Mouse (Mus musculus) naive thymus-derived CD4-positive, alpha-beta T cell, adult 2 months (primary cell): ENCODE results near the gene Hsd17b14.
"Not testable (repeated sequence)": the region's sequence is repeated elsewhere in the genome, so short reads cannot be mapped to it uniquely, and the experiment has no call there.

Experiments
- DNase-seq: peaks from one replicate; pipeline ENCODE4 v3.0.0-alpha.2; 2011; ENCODE audit warnings: low read depth

Gene Hsd17b14

DNA sequence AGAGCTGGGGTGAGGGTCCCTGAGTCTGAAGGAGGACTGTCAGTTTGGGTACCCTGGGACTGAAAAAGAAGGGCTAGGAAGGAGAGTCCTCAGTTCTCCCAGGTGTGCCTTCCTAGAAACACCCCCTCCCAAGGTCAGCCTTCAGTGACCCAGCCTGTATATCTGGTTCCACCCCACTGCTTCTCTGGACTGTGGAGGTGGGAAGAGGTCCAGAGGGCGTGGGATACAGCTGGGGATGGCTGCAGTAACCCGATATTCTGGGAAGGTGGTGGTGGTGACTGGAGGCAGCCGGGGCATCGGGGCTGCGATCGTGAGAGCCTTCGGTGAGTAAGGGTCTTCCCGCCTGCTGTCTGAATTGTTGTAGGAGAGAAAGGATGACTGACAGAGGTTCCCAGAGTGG lies at the start of gene Hsd17b14:
Gene Hsd17b14 (plus strand): TSS at position 150 of the 400 bp plus-strand sequence.
- no peak for DNase-seq

DNA sequence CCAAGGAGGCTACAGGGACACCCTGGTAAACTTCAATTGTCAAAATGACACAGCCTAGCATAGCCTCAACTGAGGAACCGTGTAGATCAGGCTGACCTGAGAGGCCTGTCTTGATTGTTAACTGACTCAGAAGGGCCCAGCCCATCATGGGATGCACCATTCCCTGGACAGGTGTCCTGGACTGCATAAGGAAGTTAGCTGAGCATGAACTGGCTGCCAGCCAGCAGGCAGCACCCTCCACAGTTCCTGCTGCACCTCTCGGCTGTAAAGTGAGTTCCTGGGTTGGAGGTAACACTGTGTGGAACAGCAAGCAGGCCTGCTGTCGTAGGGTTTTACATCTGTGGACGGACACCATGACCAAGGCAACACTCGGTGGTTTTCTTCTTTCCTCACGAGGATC lies 47.1 kb upstream of the Hsd17b14 start:
- no peak for DNase-seq

DNA sequence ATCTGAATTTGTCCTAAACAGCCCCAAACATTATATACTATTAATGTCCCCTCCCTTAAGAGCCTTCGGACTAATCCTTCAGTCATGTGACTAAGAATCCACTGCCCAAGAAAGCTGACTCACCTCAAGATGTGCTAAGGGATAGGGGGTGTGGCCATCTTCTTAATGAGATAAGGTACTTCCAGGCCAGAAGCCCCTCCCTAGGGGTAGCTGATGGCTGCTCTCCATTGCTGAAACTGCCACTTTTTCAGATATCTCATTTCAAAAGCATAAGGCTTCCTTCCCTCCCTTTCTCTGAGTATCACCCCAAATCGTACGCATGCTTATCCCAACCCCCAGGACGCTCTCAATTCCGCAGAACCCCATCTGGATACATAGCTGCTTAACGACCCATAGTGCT lies 46.1 kb upstream of the Hsd17b14 start:
- DNase-seq, result no peak

DNA sequence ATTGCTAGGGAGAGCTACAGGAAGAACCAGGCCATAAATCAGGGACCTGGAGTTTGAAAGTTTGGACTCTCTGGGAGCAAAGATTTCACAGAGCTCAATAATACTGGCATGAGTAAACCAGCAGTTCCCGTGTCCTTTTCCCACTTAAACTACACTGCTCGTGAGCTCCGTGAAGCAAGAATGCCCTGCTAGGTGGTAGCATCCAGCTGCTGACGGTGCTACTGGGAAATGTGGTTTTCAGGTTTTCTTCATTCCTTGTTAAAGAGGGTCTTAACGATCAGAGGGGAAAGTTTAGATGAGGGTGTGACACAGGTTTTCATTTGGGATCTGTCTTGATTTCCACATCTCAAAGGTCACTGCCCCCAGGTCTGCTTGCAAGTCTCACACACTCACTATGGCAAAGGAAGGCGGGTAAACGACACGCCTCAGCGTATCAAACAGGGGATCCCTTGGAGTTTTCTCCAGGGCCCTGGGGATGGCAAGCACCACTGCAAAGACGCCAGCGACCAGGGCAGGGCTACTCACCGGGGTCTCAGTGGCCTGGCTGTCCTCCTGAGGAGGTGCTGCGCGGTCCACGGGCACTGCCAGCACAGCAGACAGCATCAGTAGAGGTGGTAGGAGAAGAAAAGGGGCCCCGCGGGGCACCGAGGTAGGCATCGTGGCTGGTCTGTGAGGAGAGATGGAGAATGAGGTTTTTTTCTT lies 45.4 kb upstream of the Hsd17b14 start:
- no peak for DNase-seq

DNA sequence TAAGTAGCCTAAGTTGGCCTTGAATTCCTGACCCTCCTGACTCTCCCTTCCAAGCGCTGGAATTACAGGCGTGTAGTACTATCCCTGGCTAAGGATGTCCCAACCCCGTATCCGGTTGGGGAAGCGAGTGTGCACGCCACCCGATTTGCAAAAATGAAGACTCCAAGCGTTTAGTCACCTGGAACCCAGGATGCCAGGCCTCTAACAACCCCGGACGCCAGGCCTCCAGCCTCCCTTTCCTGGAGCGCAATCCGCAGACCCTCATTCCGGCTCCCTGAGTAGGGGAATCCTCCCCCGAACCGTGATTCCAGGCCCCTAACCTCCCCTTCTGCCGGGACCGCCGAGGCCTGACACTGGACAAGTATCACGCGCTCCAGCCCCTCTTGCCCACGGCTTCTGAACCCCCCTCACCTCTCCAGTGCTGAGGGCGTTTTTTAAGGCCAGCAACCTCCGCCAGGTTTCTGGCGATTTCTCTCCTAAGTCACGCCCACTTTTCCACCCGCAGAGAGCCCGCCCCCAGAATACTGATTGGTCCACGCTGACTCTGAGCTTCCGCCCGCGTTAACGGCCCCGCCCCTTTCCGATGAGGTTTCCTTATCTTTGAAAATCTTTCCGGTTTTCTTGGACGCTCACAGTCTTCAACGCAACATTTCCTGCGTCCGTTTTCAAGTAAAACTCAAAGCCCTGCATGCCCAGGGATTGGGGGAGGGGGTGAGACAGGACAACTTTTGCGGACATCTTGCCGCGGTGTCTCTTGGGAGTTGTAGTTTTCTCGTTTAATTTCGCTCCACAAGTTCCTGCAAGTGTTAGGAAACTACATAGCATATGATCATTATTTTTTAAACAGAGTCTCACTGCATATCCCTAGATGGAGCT lies 44.5 kb upstream of the Hsd17b14 start, which contains the start of gene Nucb1:
Gene Nucb1 (minus strand): TSS at position 495 of the 876 bp plus-strand sequence.
- peak; percentile 96 for DNase-seq

DNA sequence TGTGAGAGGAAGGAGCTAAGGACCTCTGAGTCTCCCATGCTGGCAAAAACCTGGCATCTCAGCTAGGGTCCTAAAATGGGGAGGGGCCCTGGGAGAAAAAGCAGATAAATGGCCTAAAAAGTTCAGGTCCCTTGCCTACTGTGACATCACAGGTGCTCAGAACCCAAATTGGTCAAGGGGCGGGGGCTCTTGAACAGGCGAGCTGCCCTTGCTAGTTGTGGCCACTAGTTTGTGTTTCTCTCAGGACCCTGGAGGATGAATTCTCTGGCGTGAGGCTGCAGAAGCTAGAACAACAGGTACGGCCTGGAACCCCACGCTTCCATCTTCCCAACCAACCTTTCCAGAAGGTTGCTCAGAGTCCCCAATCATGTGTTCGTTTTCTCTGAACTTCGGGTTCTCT lies 40.3 kb upstream of the Hsd17b14 start:
- DNase-seq, result no peak

DNA sequence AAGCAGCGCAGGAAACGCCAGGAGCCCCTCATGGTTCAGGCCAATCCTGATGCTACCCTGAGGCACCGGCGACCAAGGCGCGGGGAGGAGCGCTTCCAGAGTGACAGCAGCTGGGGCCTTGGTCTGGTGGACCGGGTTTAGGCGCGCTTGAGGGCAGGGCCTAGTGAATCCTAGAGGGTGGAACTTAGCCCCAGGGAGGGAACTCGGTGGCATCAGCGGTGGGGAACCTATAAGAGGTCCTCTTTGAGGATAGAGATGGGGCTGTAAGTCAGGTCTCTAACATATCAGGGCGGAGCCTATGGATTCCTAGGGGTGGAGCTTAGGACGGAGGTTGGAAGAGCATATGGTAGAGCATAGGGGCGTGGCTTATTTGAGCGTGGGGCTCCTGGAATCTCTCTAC lies 39.3 kb upstream of the Hsd17b14 start:
- DNase-seq, result no peak

DNA sequence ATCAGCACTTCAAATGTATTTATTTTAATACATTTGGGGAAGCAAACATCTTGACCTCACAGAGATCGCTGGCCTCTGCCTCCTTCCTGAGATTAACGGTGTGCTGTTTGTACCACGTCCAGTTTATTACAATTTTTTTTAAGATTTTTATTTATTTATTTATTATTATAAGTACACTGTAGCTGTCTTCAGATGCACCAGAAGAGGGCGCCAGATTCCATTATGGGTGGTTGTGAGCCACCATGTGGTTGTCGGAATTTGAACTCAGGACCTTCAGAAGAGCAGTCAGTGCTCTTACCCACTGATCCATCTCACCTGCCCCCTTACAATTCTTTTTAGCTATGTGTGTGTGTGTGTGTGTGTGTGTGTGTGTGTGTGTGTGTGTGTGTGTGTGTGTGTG lies 37.8 kb upstream of the Hsd17b14 start:
- not testable (repeated sequence) for DNase-seq

DNA sequence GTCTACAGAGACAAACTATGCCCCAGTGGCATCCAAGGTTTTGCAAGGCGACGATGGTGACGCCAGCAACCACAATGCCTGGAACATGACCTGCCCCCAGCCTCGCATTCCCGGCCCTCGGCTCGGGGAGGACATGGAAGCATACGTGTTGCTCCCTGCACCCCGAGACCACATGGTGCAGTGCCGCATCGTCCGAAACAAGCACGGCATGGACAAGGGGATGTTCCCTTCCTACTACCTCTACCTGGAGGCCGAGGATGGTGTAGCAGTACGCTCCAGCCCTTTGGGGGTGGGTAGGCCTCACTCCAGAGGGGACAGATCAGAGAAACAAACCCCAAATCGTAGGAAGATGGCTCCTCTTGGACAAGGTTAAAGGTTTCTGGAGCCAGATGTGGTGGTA lies 36.1 kb upstream of the Hsd17b14 start:
- DNase-seq, result no peak

DNA sequence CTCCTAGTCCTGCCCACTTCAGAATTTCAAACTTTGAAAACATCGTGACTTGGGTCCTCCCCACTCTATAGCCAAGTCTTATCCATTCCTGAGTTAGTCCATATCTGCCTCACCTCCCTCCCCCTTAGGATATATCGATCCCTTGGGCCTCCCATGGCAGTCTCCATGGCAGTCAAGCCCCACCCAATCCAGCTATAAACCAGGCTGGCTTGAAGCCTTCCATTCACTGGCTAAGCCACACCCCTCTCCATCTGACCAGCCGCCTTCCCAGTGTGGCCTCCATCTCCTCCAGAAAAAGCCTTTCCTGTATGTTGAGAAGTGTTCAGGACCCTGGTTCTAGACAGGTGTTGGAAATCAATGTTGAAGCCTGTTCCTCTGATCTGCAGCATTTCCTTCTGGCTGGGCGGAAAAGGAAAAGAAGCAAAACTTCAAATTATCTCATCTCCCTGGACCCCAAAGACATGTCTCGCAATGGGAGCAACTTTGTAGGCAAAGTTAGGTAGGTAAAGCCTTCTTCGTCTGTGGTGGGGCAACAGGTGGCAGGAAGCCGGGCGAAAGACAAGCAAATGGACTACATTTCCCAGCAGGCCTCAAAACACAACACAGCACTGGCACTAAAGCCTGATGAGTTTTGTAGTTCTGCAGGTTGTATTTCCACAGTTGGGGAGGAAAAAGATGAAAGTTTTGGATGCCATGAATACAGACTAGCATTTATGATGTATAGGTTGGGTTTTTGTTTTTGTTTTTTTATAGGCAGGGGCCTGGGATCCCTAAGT lies 35.2 kb upstream of the Hsd17b14 start:
- DNase-seq, result peak; percentile 44

DNA sequence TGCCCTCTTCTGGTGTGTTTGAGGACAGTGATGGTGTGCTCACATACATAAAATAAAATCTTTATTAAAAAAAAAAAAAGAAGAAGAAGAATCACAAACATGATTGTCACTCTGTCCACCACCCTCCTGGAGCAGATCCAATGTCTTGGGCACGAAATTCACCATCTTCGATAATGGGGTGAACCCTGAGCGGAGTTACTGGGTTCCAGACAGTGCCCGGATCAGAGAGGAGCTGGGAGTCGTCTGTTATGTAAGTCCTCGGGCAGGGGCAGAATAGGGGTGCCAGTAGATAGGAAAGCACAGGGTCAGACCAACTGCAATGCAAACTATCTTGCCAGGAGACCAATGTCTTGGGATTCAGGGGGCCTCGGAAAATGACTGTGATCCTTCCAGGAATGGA lies 34.1 kb upstream of the Hsd17b14 start:
- no peak for DNase-seq

DNA sequence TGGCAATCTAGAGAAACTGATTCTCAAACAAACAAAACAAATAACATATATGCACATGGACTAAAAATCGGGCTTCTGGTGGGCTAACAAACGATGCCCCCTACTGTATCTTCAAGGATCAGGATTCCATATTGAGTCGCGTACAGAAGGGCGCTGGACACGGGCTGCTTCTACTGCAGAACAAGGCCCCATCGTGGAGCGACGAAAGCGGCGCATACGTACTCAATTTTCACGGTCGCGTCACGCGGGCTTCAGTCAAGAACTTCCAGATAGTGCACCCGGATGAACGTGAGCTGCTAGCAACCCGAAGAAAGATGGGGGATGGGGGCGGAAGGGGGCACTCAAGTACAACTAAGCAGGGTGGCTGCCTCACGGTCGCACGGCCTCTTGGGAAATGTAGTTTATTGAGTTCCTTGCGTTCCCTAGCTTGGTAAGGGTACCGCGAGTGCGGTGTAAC lies 32.9 kb upstream of the Hsd17b14 start:
- DNase-seq, result peak; percentile 96

DNA sequence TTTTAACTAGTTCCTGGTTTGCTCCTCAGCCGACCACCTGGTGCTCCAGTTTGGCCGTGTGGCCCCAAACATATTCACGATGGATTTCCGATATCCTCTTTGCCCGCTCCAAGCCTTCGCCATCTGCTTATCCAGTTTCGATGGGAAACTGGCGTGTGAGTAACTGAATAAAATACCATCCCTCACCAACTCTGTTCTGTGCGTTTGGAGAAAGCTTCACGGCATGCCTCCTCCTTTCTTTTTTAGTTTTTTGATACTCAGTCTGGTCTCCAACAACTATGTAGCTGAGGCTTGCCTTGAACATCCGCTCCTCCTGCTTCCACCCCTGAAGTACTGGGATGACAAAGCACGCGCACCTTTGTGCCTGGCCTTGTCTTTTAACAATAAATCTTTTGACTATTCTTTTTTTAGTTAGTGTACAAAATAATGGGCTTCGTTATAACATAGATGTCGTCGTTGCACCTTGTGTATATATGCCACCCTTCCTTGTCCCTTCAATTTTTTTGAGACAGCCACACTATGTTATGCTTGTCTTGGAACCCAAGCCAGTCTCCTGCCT lies 32.4 kb upstream of the Hsd17b14 start:
- peak; percentile 55 for DNase-seq

DNA sequence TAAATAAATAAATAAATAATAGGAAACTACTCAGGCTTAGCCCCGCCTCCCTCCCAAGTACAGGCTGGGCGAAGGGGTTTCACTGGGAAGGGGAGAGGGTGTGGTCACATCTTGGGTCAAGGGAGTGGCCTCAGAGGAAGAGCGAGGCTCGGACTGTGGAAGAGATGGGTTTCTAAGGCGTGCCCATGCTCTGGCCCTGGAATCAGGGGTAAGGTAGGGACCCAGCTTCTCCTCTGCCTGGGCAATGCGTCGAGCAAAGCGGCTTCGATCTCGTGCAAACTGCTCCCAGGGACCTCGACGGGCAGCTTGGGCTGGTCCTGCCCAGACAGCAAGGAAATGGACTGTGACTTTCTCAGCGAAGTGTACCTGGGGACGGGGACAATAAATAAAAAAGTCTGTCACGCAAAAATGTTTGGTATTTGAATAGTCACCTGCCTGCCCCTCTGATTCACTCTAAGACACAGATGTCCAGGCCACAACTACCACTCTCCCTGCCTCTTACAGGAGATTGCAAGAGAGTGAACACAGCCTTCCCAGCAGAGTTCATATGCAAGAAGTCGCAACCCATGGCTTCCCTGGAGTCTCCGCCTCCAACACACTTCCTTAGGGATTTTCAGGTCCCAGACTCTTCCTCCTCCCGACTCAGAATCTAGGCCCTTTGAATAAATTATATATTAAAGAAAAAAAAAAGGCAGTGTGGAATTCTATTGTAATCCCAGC lies 31.6 kb upstream of the Hsd17b14 start:
- peak; percentile 46 for DNase-seq

DNA sequence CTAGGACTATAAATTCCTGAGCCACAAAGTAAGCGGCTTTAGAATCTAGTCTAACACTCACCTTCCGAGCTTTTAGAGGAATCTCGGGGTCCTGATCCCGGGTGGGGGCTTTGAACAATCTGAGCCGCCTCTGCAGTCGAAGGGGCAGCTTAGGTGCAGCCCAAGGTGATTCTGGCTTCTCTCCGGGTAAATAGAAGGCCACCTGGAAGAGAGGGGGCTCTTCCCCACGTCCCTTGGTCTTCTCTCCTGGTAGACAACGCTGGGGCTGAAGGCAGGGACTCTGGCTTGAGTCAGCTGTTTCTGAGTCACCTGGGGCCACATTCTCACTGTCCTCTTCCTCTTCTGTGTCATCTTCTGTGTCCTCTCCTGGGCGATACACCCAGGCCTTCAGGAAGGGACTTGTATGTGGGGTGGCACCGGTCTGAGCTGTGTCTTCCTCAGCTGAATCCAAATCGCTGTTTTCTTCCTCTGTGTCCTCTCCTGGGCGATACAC lies 31.0 kb upstream of the Hsd17b14 start:
- peak; percentile 38 for DNase-seq

DNA sequence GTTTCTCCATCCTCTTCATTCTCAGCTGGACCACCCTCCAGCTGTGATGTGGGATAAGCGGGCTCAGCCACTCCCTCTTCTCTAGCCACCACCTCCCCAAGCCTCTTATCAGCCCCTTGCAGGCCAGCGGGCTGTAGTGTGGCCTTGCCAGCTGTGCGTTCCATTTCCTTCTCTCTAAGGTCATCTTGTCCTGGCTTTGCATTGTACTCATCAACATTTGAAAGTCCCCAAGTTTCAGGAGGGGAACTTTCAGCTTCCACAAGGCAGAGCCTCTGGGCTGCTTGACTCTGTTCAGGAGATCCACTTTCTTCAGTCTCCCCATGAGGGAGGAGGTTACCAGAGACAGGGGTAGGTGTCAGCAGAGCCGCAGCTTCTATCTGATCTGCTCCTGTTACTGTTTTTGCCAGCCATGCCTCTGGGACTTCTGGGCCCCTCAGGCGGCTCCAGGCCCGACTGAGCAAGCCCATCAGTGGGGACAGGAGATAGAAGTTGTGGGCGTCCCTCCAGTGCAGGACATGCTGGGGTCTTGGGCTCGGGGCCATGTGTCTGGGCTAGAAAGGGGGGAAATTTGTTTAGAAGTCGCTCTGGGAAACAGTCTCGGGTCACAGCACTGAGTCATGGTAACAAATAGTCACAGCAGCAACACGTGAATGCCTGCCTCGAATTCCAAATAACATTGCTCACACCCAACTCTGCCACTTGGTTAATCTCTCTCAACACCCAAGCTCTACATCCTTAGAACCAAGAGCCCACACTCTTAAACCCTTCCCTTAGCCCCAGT lies 29.7 kb upstream of the Hsd17b14 start:
- peak; percentile 57 for DNase-seq

DNA sequence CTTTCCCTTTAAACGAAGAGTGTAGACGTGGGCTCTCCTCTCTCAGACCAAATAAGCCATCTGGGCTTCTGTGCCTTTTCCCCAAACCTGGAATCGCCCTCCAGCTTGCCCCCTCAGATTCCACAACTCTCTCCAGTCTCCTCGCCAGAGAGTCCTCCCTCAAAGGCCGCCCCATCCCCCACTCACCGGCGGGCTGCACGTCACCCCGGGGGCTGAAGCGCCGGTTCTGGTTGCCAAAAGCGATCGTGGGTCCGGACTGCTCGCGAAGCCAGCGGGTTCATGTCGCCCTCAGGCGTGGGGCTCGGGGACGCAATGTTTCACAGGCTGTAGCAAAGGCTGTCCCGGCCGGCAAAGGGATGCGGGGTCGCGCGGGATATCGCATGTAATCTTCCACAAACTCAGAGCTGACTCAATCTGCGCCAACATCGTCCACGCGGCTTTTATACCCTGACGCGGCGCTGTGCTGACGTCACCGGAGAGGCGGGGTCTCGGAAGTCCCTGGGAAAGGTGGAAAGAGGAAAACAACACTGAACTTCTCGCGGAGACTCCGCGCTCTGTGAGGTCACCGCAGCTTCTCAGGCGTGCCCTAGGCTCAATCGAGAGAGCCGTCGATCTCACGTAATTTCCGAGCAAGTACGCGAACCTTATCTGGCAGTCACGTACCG lies 28.8 kb upstream of the Hsd17b14 start, which contains the start of the genes Ppp1r15a and Plekha4:
Gene Ppp1r15a (minus strand): TSS at position 460 of the 665 bp plus-strand sequence.
Gene Plekha4 (plus strand): TSS at position 522 of the 665 bp plus-strand sequence.
- peak; percentile 99 for DNase-seq

DNA sequence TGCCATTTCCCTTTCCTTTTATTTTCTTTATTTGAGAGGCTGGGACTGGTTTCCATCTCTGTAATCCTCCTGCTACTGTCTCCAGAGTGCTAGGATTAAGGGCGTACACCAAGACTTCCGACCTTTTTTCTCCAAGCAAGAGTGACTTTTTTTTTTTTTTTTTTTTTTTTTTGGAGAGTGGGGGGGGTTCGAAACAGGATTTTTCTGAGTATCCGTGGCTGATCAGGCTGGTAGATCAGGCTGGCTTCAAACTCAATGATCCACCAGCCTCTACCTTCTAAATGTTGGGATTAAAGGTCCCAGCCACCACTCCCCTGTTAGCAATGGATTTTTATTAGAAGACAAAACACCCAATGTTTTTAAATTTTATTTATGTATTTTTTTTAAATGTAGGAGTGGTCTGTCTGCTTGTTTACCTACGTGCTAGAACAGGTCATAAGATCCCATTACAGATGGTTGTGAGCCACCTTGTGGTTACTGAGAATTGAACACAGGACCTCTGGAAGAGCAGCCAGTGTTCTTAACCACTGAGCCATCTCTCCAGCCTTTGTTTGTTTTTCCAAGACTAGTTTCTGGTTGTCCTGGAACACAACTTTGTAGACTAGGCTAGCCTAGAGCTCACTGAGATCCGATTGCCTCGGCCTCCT lies 28.1 kb upstream of the Hsd17b14 start:
- peak; percentile 76 for DNase-seq

DNA sequence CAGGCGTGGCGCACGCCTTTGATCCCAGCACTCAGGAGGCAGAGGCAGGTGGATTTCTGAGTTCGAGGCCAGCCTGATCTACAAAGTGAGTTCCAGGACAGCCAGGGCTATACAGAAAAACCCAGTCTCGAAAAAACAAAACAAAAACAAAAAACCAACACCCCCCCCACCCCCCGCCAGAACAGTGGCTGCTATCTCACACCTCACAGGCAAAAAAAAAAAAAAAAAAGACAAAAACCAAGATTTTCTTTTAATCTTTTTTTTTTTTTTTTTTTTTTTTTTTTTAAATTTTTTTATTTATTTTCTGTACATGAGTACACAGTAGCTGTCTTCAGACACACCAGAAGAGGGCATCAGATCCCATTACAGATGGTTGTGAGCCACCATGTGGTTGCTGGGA lies 27.5 kb upstream of the Hsd17b14 start:
- DNase-seq, result not testable (repeated sequence)
